Mouse (Mus musculus) limb, embryonic 14.5 days (tissue): ENCODE data around the gene Nap1l4. TPM values are rescaled to one million over a fixed set of nuclear protein-coding genes. Genes with fewer than 3 reads are reported as not detected.

Source experiments
- ATAC-seq: fragments of 200-750 bp; cut with Nextera tagmentation; 2 replicates; pipeline ENCODE4 v1.8.0; 2017; ENCODE audit warnings: low read depth, moderate number of reproducible peaks, moderate TSS enrichment; ENCODE audit not compliant: low FRiP score
- DNase-seq: peaks from one replicate; pipeline ENCODE4 v3.0.0-alpha.2; 2015; ENCODE audit warnings: low spot score
- H3K27ac ChIP-seq: fragments of 300-500 bp; sonication (generic); replicated peaks from 2 replicates; pipeline ENCODE4 v1.5.1; 2014; ENCODE audit warnings: low read depth, mild to moderate bottlenecking, low read length, moderate library complexity, mixed read lengths
- H3K27me3 ChIP-seq: fragments of 300-500 bp; sonication (generic); 2 replicates; pipeline ENCODE4 v1.6.1; 2014; ENCODE audit warnings: low read length, mixed read lengths; ENCODE audit not compliant: control insufficient read depth, insufficient read depth
- H3K36me3 ChIP-seq: fragments of 300-500 bp; sonication (generic); 2 replicates; pipeline ENCODE4 v1.6.1; 2014; ENCODE audit warnings: mild to moderate bottlenecking, low read length, moderate library complexity, mixed read lengths; ENCODE audit not compliant: control insufficient read depth, insufficient read depth
- H3K4me1 ChIP-seq: fragments of 300-500 bp; sonication (generic); 2 replicates; pipeline ENCODE4 v1.6.1; 2014; ENCODE audit warnings: antibody characterized with exemption, low read length, mixed read lengths; ENCODE audit not compliant: control insufficient read depth, insufficient read depth
- H3K4me2 ChIP-seq: fragments of 300-500 bp; sonication (generic); replicated peaks from 2 replicates; pipeline ENCODE4 v1.6.1; 2014; ENCODE audit warnings: low read depth, mild to moderate bottlenecking, low read length, moderate library complexity; ENCODE audit not compliant: severe bottlenecking
- H3K4me3 ChIP-seq: fragments of 300-500 bp; sonication (generic); replicated peaks from 2 replicates; pipeline ENCODE4 v1.5.1; 2014; ENCODE audit warnings: low read length
- H3K9ac ChIP-seq: fragments of 300-500 bp; sonication (generic); 2 replicates; pipeline ENCODE4 v1.6.1; 2014; ENCODE audit warnings: mild to moderate bottlenecking, low read depth, low read length, moderate library complexity; ENCODE audit not compliant: severe bottlenecking
- H3K9me3 ChIP-seq: fragments of 300-500 bp; sonication (generic); 2 replicates; pipeline ENCODE4 v1.6.1; 2016; ENCODE audit warnings: low read length; ENCODE audit not compliant: control insufficient read depth
- POLR2A ChIP-seq: fragments of 200-500 bp; IDR thresholded peaks from 2 replicates; pipeline ENCODE4 v1.8.0; 2012; ENCODE audit warnings: inconsistent platforms, mild to moderate bottlenecking, moderate library complexity, borderline replicate concordance; ENCODE audit not compliant: insufficient read depth, insufficient read length; ENCODE audit errors: extremely low read depth
- WGBS: fragments of 180-500 bp; shearing (Covaris S2); extraction: QIAGEN DNeasy Blood & Tissue Kit; methylation state at CpG from one replicate; pipeline ENCODE4 v1.1.7; 2014; 5-methylcytosine and 5-hydroxymethylcytosine counted together
- polyA plus RNA-seq, 2 experiments: library from polyadenylated mRNA; depleted of rRNA in 1 of 2; stranded (reverse) in 1 of 2; unstranded in 1 of 2; fragments of >200 nt; fragmentation: Nextera tagmentation in 1 of 2; extraction: Ambion mirVana in 1 of 2; gene quantifications; 2 replicates each; pipeline versions ENCODE4 v1.2.1 to v1.2.3; 2012 to 2014

Nap1l4 gene
- 146 and 192 TPM in 2 replicates for polyA plus RNA-seq (2012; rRNA removed)
- polyA plus RNA-seq (2014; fragmentation: Nextera tagmentation; extraction: Ambion mirVana) = 116 and 121 TPM in 2 replicates

- no peak; the same call in 1 of the 2 replicates for TF ChIP-seq POLR2A
- Histone ChIP-seq H3K9me3 (no peaks in the 10 kb centered on the region), H3K27ac (peak within 1 kb of the TSS; percentile 87), H3K9ac (peak within 1 kb of the TSS; percentile 90), H3K4me1 (peaks cover 9% of the 10 kb centered on the region; the same call in 1 of the 2 replicates), H3K4me2 (peak within 1 kb of the TSS; percentile 90), H3K4me3 (peak within 1 kb of the TSS; percentile 53), H3K36me3 (no peaks in the 10 kb centered on the region), H3K27me3 (no peaks in the 10 kb centered on the region)
- WGBS = under 1% methylated on average over 42 of the region's 43 CpGs
- ATAC-seq (peak; percentile 99), DNase-seq (peak; percentile 100)
Measured at GRCm38 (mm10) chr7:143548976-143549457, at the start of gene Nap1l4. Nap1l4 (minus strand) TSS chr7:143549106.

DNA sequence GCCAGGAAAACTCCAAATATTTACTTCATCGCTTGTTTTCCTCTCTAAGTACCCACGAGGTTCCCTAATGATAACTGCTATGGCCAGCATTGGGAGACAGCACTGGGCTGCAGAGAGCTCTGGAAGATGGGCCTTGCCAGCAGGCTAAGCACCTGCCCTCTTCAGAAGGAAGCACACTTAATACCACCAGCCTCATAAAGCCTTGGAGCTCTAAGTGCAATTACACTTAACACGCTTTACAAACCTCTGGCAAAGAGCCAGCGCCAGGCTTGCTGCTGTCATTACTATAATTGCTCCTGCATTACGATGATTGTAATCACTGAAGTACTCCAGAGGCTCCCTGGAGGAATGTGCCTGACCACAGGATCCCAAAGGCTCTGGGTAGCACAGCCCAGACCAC lies 46.0 kb upstream of the Nap1l4 start:
- peaks cover 21% of the 10 kb centered on the region; the same call in 1 of the 2 replicates for H3K36me3 ChIP-seq
- ATAC-seq = no peak
- no peak for TF ChIP-seq POLR2A
- no peak overlapping the region for H3K9ac ChIP-seq
- no peak overlapping the region for H3K4me2 ChIP-seq
- H3K9me3 ChIP-seq = no peaks in the 10 kb centered on the region
- H3K27me3 ChIP-seq = no peaks in the 10 kb centered on the region
- DNase-seq = no peak
- H3K4me3 ChIP-seq = no peak overlapping the region
- 42% methylated on average over 5 of the region's 5 CpGs for WGBS
- peaks cover 7% of the 10 kb centered on the region for H3K4me1 ChIP-seq
- H3K27ac ChIP-seq = no peak overlapping the region

- ATAC-seq (no peak), DNase-seq (no peak)
- Histone ChIP-seq H3K4me2 (no peak overlapping the region), H3K9ac (no peak overlapping the region), H3K27ac (no peak overlapping the region), H3K9me3 (no peaks in the 10 kb centered on the region), H3K36me3 (peaks cover 39% of the 10 kb centered on the region), H3K4me3 (no peak overlapping the region), H3K27me3 (no peaks in the 10 kb centered on the region), H3K4me1 (no peaks in the 10 kb centered on the region)
- 76% methylated on average over 10 of the region's 10 CpGs for WGBS
- no peak for TF ChIP-seq POLR2A
Measured at GRCm38 (mm10) chr7:143592255-143592654, 43.3 kb upstream of the Nap1l4 start.

DNA sequence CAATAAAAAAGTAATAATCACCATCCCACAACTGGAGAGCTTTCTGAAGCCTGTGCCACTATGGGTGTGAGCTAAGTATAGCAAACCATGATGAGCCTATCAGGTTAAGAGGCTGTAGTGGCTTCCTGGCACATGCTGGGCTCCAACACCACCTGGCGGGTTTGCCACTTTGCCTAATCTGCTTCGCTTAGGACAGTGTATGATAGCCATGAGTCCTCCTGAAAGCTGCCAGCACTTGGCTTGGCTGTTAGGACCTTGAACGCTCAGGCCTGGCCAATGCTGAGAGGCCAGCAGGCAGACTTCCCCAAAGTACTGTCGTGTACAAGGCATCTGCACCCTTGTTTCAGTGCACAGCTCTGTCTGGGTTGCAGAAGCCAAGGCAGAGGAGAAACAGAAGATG lies 39.1 kb upstream of the Nap1l4 start:
- no peak for DNase-seq
- H3K27ac ChIP-seq = no peak overlapping the region

GRCm38 (mm10) chr7:143587586-143587985 lies 38.7 kb upstream of the Nap1l4 start:
- Histone ChIP-seq H3K36me3 (peaks cover 72% of the 10 kb centered on the region), H3K9ac (no peak overlapping the region), H3K9me3 (no peaks in the 10 kb centered on the region), H3K27ac (no peak overlapping the region), H3K27me3 (no peaks in the 10 kb centered on the region), H3K4me2 (no peak overlapping the region), H3K4me3 (no peak overlapping the region), H3K4me1 (no peaks in the 10 kb centered on the region)
- TF ChIP-seq POLR2A = no peak
- DNase-seq (no peak), ATAC-seq (no peak)
- WGBS = 83% methylated on average over 5 of the region's 5 CpGs

More for the DNA sequence above, 39.1 kb upstream of the Nap1l4 start:
- Histone ChIP-seq H3K4me1 (no peaks in the 10 kb centered on the region), H3K9ac (no peak overlapping the region), H3K4me3 (no peak overlapping the region), H3K27me3 (no peaks in the 10 kb centered on the region), H3K36me3 (peaks cover 69% of the 10 kb centered on the region), H3K9me3 (no peaks in the 10 kb centered on the region), H3K4me2 (no peak overlapping the region)
- TF ChIP-seq POLR2A = no peak
- ATAC-seq = no peak
- WGBS = 92% methylated on average over 4 of the region's 4 CpGs

- no peak overlapping the region for H3K4me3 ChIP-seq
- ATAC-seq = no peak
- no peak overlapping the region for H3K9ac ChIP-seq
- H3K4me2 ChIP-seq = no peak overlapping the region
- WGBS = 32% methylated on average over 3 of the region's 3 CpGs
- peak; percentile 11 for DNase-seq
- H3K4me1 ChIP-seq = no peaks in the 10 kb centered on the region
- no peaks in the 10 kb centered on the region for H3K27me3 ChIP-seq
- H3K36me3 ChIP-seq = peaks cover 90% of the 10 kb centered on the region
- no peak for TF ChIP-seq POLR2A
- no peak overlapping the region for H3K27ac ChIP-seq
- no peaks in the 10 kb centered on the region for H3K9me3 ChIP-seq
Measured at GRCm38 (mm10) chr7:143583956-143584355, 35.0 kb upstream of the Nap1l4 start.
